ENCODE assay signal across 10 mouse cellular contexts in the genomic region with DNA sequence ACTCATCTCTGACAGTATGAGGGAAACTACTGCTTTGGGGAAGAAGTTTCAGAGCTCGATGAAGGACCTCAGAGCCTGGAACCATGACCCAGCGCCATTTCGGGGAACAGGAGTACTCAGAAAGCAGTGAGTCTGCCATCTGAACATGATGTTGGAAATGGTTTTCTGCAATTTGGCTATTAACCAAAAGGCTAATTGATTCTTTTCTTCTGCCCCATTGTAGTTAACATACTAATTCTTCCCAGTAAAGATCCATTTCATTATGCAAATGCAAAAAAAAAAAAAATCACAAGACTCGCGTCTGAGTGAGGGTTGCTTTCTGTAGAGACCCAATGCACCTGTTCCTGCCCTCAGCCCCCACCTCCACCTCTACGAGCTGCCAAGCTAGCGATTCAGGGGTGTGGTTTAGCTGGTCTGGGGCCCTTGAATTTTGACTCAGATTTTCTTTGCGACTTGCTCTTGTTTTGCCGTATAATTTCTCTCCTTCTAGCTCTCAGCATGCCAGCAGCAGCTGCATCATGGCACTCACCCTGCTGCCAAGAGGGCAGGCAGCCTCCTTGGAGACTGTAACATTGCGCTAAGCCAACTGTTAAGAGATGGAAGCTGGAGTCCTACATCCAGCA.
DNase-seq lines count a peak whose midpoint lies in the region; ATAC-seq lines count a peak whose summit lies in the region.
"Had no signal": no experiment of that assay in that cellular context is flagged by ENCODE, and none has a peak within 500 bp of the region (broad histone marks: within the 10 kb centered on the region; RNA-seq: fewer than 3 reads in every experiment).

No protein-coding gene starts in this region.

- H3K4me1 ChIP-seq in midbrain, embryonic 13.5 days (replicated peaks), result peaks cover 18% of the 10 kb centered on the region
- no peaks in the 10 kb centered on the region for H3K4me1 ChIP-seq in midbrain, embryonic 11.5 days (ENCODE audit: control insufficient read depth, insufficient read depth, low read length)
- H3K4me1 ChIP-seq in hindbrain, embryonic 16.5 days (ENCODE audit: control insufficient read depth, insufficient read depth, low read depth, low read length), result peaks cover 3% of the 10 kb centered on the region
- H3K4me1 ChIP-seq: stomach, embryonic 15.5 days had no signal

- no peaks in the 10 kb centered on the region for H3K36me3 ChIP-seq in midbrain, embryonic 13.5 days
- no peaks in the 10 kb centered on the region for H3K36me3 ChIP-seq in midbrain, embryonic 11.5 days (ENCODE audit: control insufficient read depth, insufficient read depth, low read length)
- H3K36me3 ChIP-seq in hindbrain, embryonic 16.5 days (ENCODE audit: control insufficient read depth, insufficient read depth, low read length), result no peaks in the 10 kb centered on the region
- H3K36me3 ChIP-seq: liver, embryonic 15.5 days; stomach, embryonic 15.5 days had no signal

- no peak overlapping the region for H3K9ac ChIP-seq in midbrain, embryonic 13.5 days (replicated peaks)
- no peak overlapping the region for H3K9ac ChIP-seq in midbrain, embryonic 11.5 days (ENCODE audit: low read length)
- H3K9ac ChIP-seq in hindbrain, embryonic 16.5 days (ENCODE audit: low read depth, low read length), result no peak overlapping the region
- H3K9ac ChIP-seq: liver, embryonic 15.5 days; stomach, embryonic 15.5 days had no signal

- H3K9me3 ChIP-seq in midbrain, embryonic 13.5 days, result no peaks in the 10 kb centered on the region
- no peaks in the 10 kb centered on the region for H3K9me3 ChIP-seq in midbrain, embryonic 11.5 days (ENCODE audit: control insufficient read depth, low read length)
- no peaks in the 10 kb centered on the region for H3K9me3 ChIP-seq in hindbrain, embryonic 16.5 days (ENCODE audit: control insufficient read depth, low read length)
- H3K9me3 ChIP-seq: liver, embryonic 15.5 days; stomach, embryonic 15.5 days had no signal

- WGBS in midbrain, embryonic 13.5 days, result 57% methylated on average over 10 of the region's 10 CpGs
- WGBS in midbrain, embryonic 11.5 days, result 79% methylated on average over 10 of the region's 10 CpGs
- 37% methylated on average over 10 of the region's 10 CpGs for WGBS in hindbrain, embryonic 16.5 days

- peak overlapping the region; percentile 11; the same call in 1 of the 2 replicates for H3K4me2 ChIP-seq in midbrain, embryonic 13.5 days (replicated peaks)
- no peak overlapping the region for H3K4me2 ChIP-seq in midbrain, embryonic 11.5 days
- peak overlapping the region; percentile 8; the same call in 1 of the 2 replicates for H3K4me2 ChIP-seq in hindbrain, embryonic 16.5 days (ENCODE audit: low read length)
- H3K4me2 ChIP-seq: liver, embryonic 15.5 days; stomach, embryonic 15.5 days had no signal

- H3K27ac ChIP-seq in midbrain, embryonic 13.5 days, result peak overlapping the region; percentile 31; the same call in 1 of the 2 replicates
- no peak overlapping the region for H3K27ac ChIP-seq in midbrain, embryonic 11.5 days (ENCODE audit: low read depth, low read length)
- H3K27ac ChIP-seq in hindbrain, embryonic 16.5 days (ENCODE audit: low read depth, low read length), result peak overlapping the region; percentile 3; the same call in 1 of the 2 replicates
- H3K27ac ChIP-seq: liver, embryonic 15.5 days; stomach, embryonic 15.5 days had no signal

- ATAC-seq in midbrain, embryonic 13.5 days, result peak; percentile 69
- no peak for ATAC-seq in midbrain, embryonic 11.5 days (ENCODE audit: low FRiP score)
- peak; percentile 88 for ATAC-seq in hindbrain, embryonic 16.5 days
- ATAC-seq in megakaryocyte-erythroid progenitor cell, adult 5-6 weeks (replicated peaks; ENCODE audit: low FRiP score, low TSS enrichment, poor library complexity, severe bottlenecking), result no peak

- no peak overlapping the region for H3K4me3 ChIP-seq in midbrain, embryonic 13.5 days (replicated peaks)
- H3K4me3 ChIP-seq in midbrain, embryonic 11.5 days (ENCODE audit: low read depth, low read length), result no peak overlapping the region
- no peak overlapping the region for H3K4me3 ChIP-seq in hindbrain, embryonic 16.5 days (ENCODE audit: low read length)
- H3K4me3 ChIP-seq: liver, embryonic 15.5 days; stomach, embryonic 15.5 days had no signal

- intact Hi-C loops in heart, postnatal 25 days (cut with DNase I), result no loop called here

- H3K27me3 ChIP-seq in midbrain, embryonic 13.5 days, result no peaks in the 10 kb centered on the region
- H3K27me3 ChIP-seq in midbrain, embryonic 11.5 days (ENCODE audit: control insufficient read depth, insufficient read depth, low read length), result no peaks in the 10 kb centered on the region
- H3K27me3 ChIP-seq in hindbrain, embryonic 16.5 days (replicated peaks; ENCODE audit: control insufficient read depth, insufficient read depth, low read length), result no peaks in the 10 kb centered on the region
- H3K27me3 ChIP-seq: liver, embryonic 15.5 days; stomach, embryonic 15.5 days had no signal

- no peak for DNase-seq in midbrain, embryonic 11.5 days (ENCODE audit: low spot score, missing footprints)
- DNase-seq in cerebellum, adult 9-10 months, result peak; percentile 51
- peak; percentile 65 for DNase-seq in thymus, postnatal 4 days
- no peak for DNase-seq in heart, postnatal 25 days (ENCODE audit: low spot score)
- DNase-seq: kidney, adult 9 months had no signal

Comparison
In these comparisons a context has a peak if more than half of its experiments do, and no peak if none do; other contexts are left out.
1. ATAC-seq: peak in midbrain, embryonic 13.5 days (single experiment) and hindbrain, embryonic 16.5 days (single experiment); none in midbrain, embryonic 11.5 days (single experiment) and megakaryocyte-erythroid progenitor cell, adult 5-6 weeks (single experiment).
2. DNase-seq: peak in cerebellum, adult 9-10 months (single experiment) and thymus, postnatal 4 days (single experiment); none in midbrain, embryonic 11.5 days (single experiment) and heart, postnatal 25 days (single experiment).